Mouse (Mus musculus) midbrain, embryonic 13.5 days (tissue): ENCODE measurements around the gene Surf2. TPM values are rescaled to one million over a fixed set of nuclear protein-coding genes. Genes with fewer than 3 reads are reported as not detected.
A peak's percentile ranks its signal among the peaks of the same experiment; 100 is the strongest.
"Not testable (repeated sequence)": the region's sequence is repeated elsewhere in the genome, so short reads cannot be mapped to it uniquely, and the experiment has no call there.

Source experiments
- ATAC-seq: fragments of 200-750 bp; cut with Nextera tagmentation; 2 replicates; pipeline ENCODE4 v1.8.0; 2017; ENCODE audit warnings: mild to moderate bottlenecking, moderate TSS enrichment, moderate library complexity
- H3K27ac ChIP-seq: fragments of 300-500 bp; sonication (generic); 2 replicates; pipeline ENCODE4 v1.5.1; 2015; ENCODE audit warnings: inconsistent platforms, mild to moderate bottlenecking, moderate library complexity
- H3K27me3 ChIP-seq: fragments of 300-500 bp; sonication (generic); 2 replicates; pipeline ENCODE4 v1.6.1; 2015; ENCODE audit warnings: mild to moderate bottlenecking, inconsistent platforms
- H3K36me3 ChIP-seq: fragments of 300-500 bp; sonication (generic); 2 replicates; pipeline ENCODE4 v1.6.1; 2015; ENCODE audit warnings: mild to moderate bottlenecking, inconsistent platforms
- H3K4me1 ChIP-seq: fragments of 300-500 bp; sonication (generic); replicated peaks from 2 replicates; pipeline ENCODE4 v1.6.1; 2015; ENCODE audit warnings: inconsistent platforms
- H3K4me2 ChIP-seq: fragments of 300-500 bp; sonication (generic); replicated peaks from 2 replicates; pipeline ENCODE4 v1.6.1; 2015; ENCODE audit warnings: moderate library complexity, mild to moderate bottlenecking, inconsistent platforms
- H3K4me3 ChIP-seq: fragments of 300-500 bp; sonication (generic); replicated peaks from 2 replicates; pipeline ENCODE4 v1.5.1; 2015; ENCODE audit warnings: mild to moderate bottlenecking, inconsistent platforms
- H3K9ac ChIP-seq: fragments of 300-500 bp; sonication (generic); replicated peaks from 2 replicates; pipeline ENCODE4 v1.6.1; 2015; ENCODE audit warnings: mild to moderate bottlenecking, inconsistent platforms
- H3K9me3 ChIP-seq: fragments of 300-500 bp; sonication (generic); 2 replicates; pipeline ENCODE4 v1.6.1; 2016; ENCODE audit warnings: mild to moderate bottlenecking, inconsistent platforms
- WGBS: fragments of 180-500 bp; shearing (Covaris S2); methylation state at CpG from one replicate; pipeline ENCODE4 v1.1.7; 2015; 5-methylcytosine and 5-hydroxymethylcytosine counted together
- polyA plus RNA-seq: library from polyadenylated mRNA; unstranded; fragments of >200 nt; fragmentation: Nextera tagmentation; extraction: Ambion mirVana; gene quantifications from 2 replicates; pipeline ENCODE4 v1.2.1, GENCODE M21; 2015

The Surf2 gene
- polyA plus RNA-seq, result 59.3 and 60.6 TPM in 2 replicates

GRCm38 (mm10) chr2:26915927-26916728 lies at the start of gene Surf2, which contains the start of gene Surf1:
TSS of gene Surf2 (plus strand) at chr2:26916367.
TSS of gene Surf1 (minus strand) at chr2:26916530.
- Histone ChIP-seq H3K9me3 (no peaks in the 10 kb centered on the region), H3K4me1 (peaks cover 51% of the 10 kb centered on the region), H3K9ac (peak within 1 kb of the TSS; percentile 86), H3K4me3 (peak within 1 kb of the TSS; percentile 82), H3K36me3 (peaks cover 69% of the 10 kb centered on the region), H3K27ac (peak within 1 kb of the TSS; percentile 80), H3K4me2 (peak within 1 kb of the TSS; percentile 99), H3K27me3 (no peaks in the 10 kb centered on the region)
- 2% methylated on average over 47 of the region's 47 CpGs for WGBS
- peak; percentile 79 for ATAC-seq

GRCm38 (mm10) chr2:26870666-26871065 lies 45.5 kb upstream of the Surf2 start:
- H3K4me1 ChIP-seq, result no peaks in the 10 kb centered on the region
- H3K9me3 ChIP-seq, result no peaks in the 10 kb centered on the region
- no peaks in the 10 kb centered on the region for H3K36me3 ChIP-seq
- no peaks in the 10 kb centered on the region for H3K27me3 ChIP-seq
- whole genome bisulfite sequencing, result 75% methylated on average over 6 of the region's 6 CpGs
- no peak overlapping the region for H3K9ac ChIP-seq
- no peak overlapping the region for H3K4me3 ChIP-seq
- H3K4me2 ChIP-seq, result no peak overlapping the region
- no peak overlapping the region for H3K27ac ChIP-seq
- no peak for ATAC-seq

- Histone ChIP-seq H3K4me1 (no peaks in the 10 kb centered on the region), H3K27ac (no peak overlapping the region), H3K9ac (no peak overlapping the region), H3K36me3 (no peaks in the 10 kb centered on the region), H3K4me3 (no peak overlapping the region), H3K4me2 (no peak overlapping the region), H3K9me3 (0 out of 2 replicates have a peak, but pooled peaks cover 3% of the 10 kb centered on the region), H3K27me3 (no peaks in the 10 kb centered on the region)
- ATAC-seq, result no peak
These were observed 37.6 kb upstream of the Surf2 start for GRCm38 (mm10) chr2:26878571-26878970.

GRCm38 (mm10) chr2:26885541-26885940 lies 30.6 kb upstream of the Surf2 start:
- not testable (repeated sequence) for H3K4me3 ChIP-seq, H3K4me2 ChIP-seq, ATAC-seq, H3K9ac ChIP-seq, H3K27ac ChIP-seq, H3K4me1 ChIP-seq, H3K9me3 ChIP-seq, H3K27me3 ChIP-seq
- WGBS, result 75% methylated on average over 2 of the region's 2 CpGs
- H3K36me3 ChIP-seq, result peaks cover 27% of the 10 kb centered on the region

- not testable (repeated sequence) for H3K9ac ChIP-seq, H3K4me1 ChIP-seq, H3K27me3 ChIP-seq
These were observed 30.0 kb upstream of the Surf2 start for GRCm38 (mm10) chr2:26886170-26886569.

GRCm38 (mm10) chr2:26895898-26896297 lies 20.3 kb upstream of the Surf2 start:
- H3K4me2 ChIP-seq, result no peak overlapping the region
- H3K27me3 ChIP-seq, result no peaks in the 10 kb centered on the region
- H3K27ac ChIP-seq, result no peak overlapping the region
- no peaks in the 10 kb centered on the region for H3K9me3 ChIP-seq
- no peak overlapping the region for H3K9ac ChIP-seq
- peaks cover 90% of the 10 kb centered on the region for H3K36me3 ChIP-seq
- no peak for ATAC-seq
- 95% methylated on average over 4 of the region's 4 CpGs for WGBS
- no peak overlapping the region for H3K4me3 ChIP-seq
- H3K4me1 ChIP-seq, result peaks cover 7% of the 10 kb centered on the region

More at GRCm38 (mm10) chr2:26886170-26886569, 30.0 kb upstream of the Surf2 start:
- H3K9me3 ChIP-seq, H3K4me3 ChIP-seq, H3K27ac ChIP-seq, H3K4me2 ChIP-seq, ATAC-seq: not testable (repeated sequence)
- 58% methylated on average over 4 of the region's 4 CpGs for WGBS
- H3K36me3 ChIP-seq, result peaks cover 34% of the 10 kb centered on the region

GRCm38 (mm10) chr2:26900731-26901130 lies 15.4 kb upstream of the Surf2 start:
- no peak for ATAC-seq
- H3K9ac ChIP-seq, result no peak overlapping the region
- WGBS, result 87% methylated on average over 1 of the region's 1 CpGs
- no peaks in the 10 kb centered on the region for H3K27me3 ChIP-seq
- H3K4me3 ChIP-seq, result no peak overlapping the region
- H3K36me3 ChIP-seq, result peaks cover 63% of the 10 kb centered on the region
- no peak overlapping the region for H3K27ac ChIP-seq
- H3K9me3 ChIP-seq, result no peaks in the 10 kb centered on the region
- H3K4me2 ChIP-seq, result no peak overlapping the region
- H3K4me1 ChIP-seq, result peaks cover 32% of the 10 kb centered on the region

GRCm38 (mm10) chr2:26901834-26902400 lies 14.2 kb upstream of the Surf2 start:
- 17% methylated on average over 7 of the region's 7 CpGs for WGBS
- H3K4me2 ChIP-seq, result peak overlapping the region; percentile 84
- peaks cover 32% of the 10 kb centered on the region for H3K4me1 ChIP-seq
- peak overlapping the region; percentile 78 for H3K4me3 ChIP-seq
- no peak overlapping the region for H3K27ac ChIP-seq
- peak overlapping the region; percentile 81 for H3K9ac ChIP-seq
- ATAC-seq, result no peak
- H3K27me3 ChIP-seq, result no peaks in the 10 kb centered on the region
- H3K36me3 ChIP-seq, result peaks cover 63% of the 10 kb centered on the region
- no peaks in the 10 kb centered on the region for H3K9me3 ChIP-seq

- H3K4me3 ChIP-seq, result peak within 1 kb of the TSS; percentile 78
- H3K4me1 ChIP-seq, result peaks cover 37% of the 10 kb centered on the region
- peak within 1 kb of the TSS; percentile 84 for H3K4me2 ChIP-seq
- H3K27ac ChIP-seq, result peak within 1 kb of the TSS; percentile 88
- H3K36me3 ChIP-seq, result peaks cover 63% of the 10 kb centered on the region
- under 1% methylated on average over 41 of the region's 41 CpGs for WGBS
- ATAC-seq, result peak; percentile 98
- H3K9ac ChIP-seq, result peak within 1 kb of the TSS; percentile 81
- H3K9me3 ChIP-seq, result no peaks in the 10 kb centered on the region
- no peaks in the 10 kb centered on the region for H3K27me3 ChIP-seq
These were observed 13.5 kb upstream of the Surf2 start, which contains the start of gene Surf6 for GRCm38 (mm10) chr2:26902467-26903220. TSS of gene Surf6 (minus strand) at chr2:26902879.

- peak overlapping the region; percentile 81 for H3K9ac ChIP-seq
These were observed 12.9 kb upstream of the Surf2 start for GRCm38 (mm10) chr2:26903311-26903710.

GRCm38 (mm10) chr2:26905936-26906335 lies 10.2 kb upstream of the Surf2 start:
- 80% methylated on average over 2 of the region's 2 CpGs for WGBS
- peaks cover 52% of the 10 kb centered on the region for H3K4me1 ChIP-seq

More at GRCm38 (mm10) chr2:26903311-26903710, 12.9 kb upstream of the Surf2 start:
- peak overlapping the region; percentile 84 for H3K4me2 ChIP-seq
- peak overlapping the region; percentile 88 for H3K27ac ChIP-seq
- peaks cover 63% of the 10 kb centered on the region for H3K36me3 ChIP-seq
- 14% methylated on average over 7 of the region's 7 CpGs for whole genome bisulfite sequencing
- H3K4me1 ChIP-seq, result peaks cover 43% of the 10 kb centered on the region
- no peaks in the 10 kb centered on the region for H3K9me3 ChIP-seq
- H3K27me3 ChIP-seq, result no peaks in the 10 kb centered on the region
- ATAC-seq, result no peak
- peak overlapping the region; percentile 78 for H3K4me3 ChIP-seq

GRCm38 (mm10) chr2:26906431-26906830 lies 9.7 kb upstream of the Surf2 start:
- Histone ChIP-seq H3K27ac (no peak overlapping the region), H3K4me1 (peaks cover 47% of the 10 kb centered on the region), H3K4me3 (no peak overlapping the region), H3K9ac (no peak overlapping the region), H3K27me3 (no peaks in the 10 kb centered on the region), H3K4me2 (no peak overlapping the region), H3K9me3 (no peaks in the 10 kb centered on the region), H3K36me3 (peaks cover 45% of the 10 kb centered on the region)
- 97% methylated on average over 3 of the region's 3 CpGs for WGBS
- no peak for ATAC-seq

More at GRCm38 (mm10) chr2:26905936-26906335, 10.2 kb upstream of the Surf2 start:
- no peak for ATAC-seq
- no peak overlapping the region for H3K27ac ChIP-seq
- H3K27me3 ChIP-seq, result no peaks in the 10 kb centered on the region
- H3K36me3 ChIP-seq, result peaks cover 45% of the 10 kb centered on the region
- H3K4me3 ChIP-seq, result no peak overlapping the region
- H3K9me3 ChIP-seq, result no peaks in the 10 kb centered on the region
- H3K9ac ChIP-seq, result no peak overlapping the region
- no peak overlapping the region for H3K4me2 ChIP-seq
